Mouse (Mus musculus) myocyte (in vitro differentiated cells): Measurements from ENCODE around the gene Nfkb1.

Experiments used
- CEBPB ChIP-seq: IDR thresholded peaks from 2 replicates; pipeline ENCODE4 v1.6.1; 2011; ENCODE audit warnings: mild to moderate bottlenecking, moderate library complexity; ENCODE audit not compliant: poor library complexity, insufficient read depth, severe bottlenecking
- E2F4 ChIP-seq: IDR thresholded peaks from one replicate; pipeline ENCODE4 v1.6.1; 2011; ENCODE audit warnings: mild to moderate bottlenecking, control low read depth, moderate library complexity; ENCODE audit not compliant: insufficient read depth
- MAX ChIP-seq: IDR thresholded peaks from one replicate; pipeline ENCODE4 v1.6.1; 2011; ENCODE audit warnings: low read depth, mild to moderate bottlenecking, control low read depth
- MYOD1 ChIP-seq, 3 experiments: IDR thresholded peaks; one replicate each; pipeline ENCODE4 v1.6.1; 2011; ENCODE audit warnings: control low read depth in 2 of 3, low read depth in 2 of 3, mild to moderate bottlenecking in 2 of 3, moderate library complexity in 1 of 3; ENCODE audit not compliant: insufficient read length in 2 of 3, control insufficient read depth in 1 of 3
- MYOG ChIP-seq, 3 experiments: IDR thresholded peaks; one replicate each; pipeline ENCODE4 v1.6.1; 2011; ENCODE audit warnings: control low read depth in 2 of 3, low read depth in 2 of 3, mild to moderate bottlenecking in 2 of 3; ENCODE audit not compliant: insufficient read length in 2 of 3, control insufficient read depth in 1 of 3, insufficient read depth in 1 of 3
- POLR2A ChIP-seq: IDR thresholded peaks from one replicate; pipeline ENCODE4 v1.6.1; 2011; ENCODE audit warnings: low read depth, mild to moderate bottlenecking, control low read depth, moderate library complexity; ENCODE audit not compliant: insufficient read length
- POLR2AphosphoS2 ChIP-seq: IDR thresholded peaks from one replicate; pipeline ENCODE4 v1.6.1; 2011; ENCODE audit warnings: low read depth, control low read depth; ENCODE audit not compliant: insufficient read length
- SRF ChIP-seq: IDR thresholded peaks from one replicate; pipeline ENCODE4 v1.6.1; 2011; ENCODE audit warnings: low read depth; ENCODE audit not compliant: control insufficient read depth, insufficient read length
- TCF12 ChIP-seq: IDR thresholded peaks from one replicate; pipeline ENCODE4 v1.6.1; 2011; ENCODE audit warnings: mild to moderate bottlenecking, control low read depth; ENCODE audit not compliant: poor library complexity, insufficient read depth, severe bottlenecking
- USF1 ChIP-seq: IDR thresholded peaks from one replicate; pipeline ENCODE4 v1.6.1; 2011; ENCODE audit warnings: low read depth, mild to moderate bottlenecking, control low read depth, moderate library complexity

DNA sequence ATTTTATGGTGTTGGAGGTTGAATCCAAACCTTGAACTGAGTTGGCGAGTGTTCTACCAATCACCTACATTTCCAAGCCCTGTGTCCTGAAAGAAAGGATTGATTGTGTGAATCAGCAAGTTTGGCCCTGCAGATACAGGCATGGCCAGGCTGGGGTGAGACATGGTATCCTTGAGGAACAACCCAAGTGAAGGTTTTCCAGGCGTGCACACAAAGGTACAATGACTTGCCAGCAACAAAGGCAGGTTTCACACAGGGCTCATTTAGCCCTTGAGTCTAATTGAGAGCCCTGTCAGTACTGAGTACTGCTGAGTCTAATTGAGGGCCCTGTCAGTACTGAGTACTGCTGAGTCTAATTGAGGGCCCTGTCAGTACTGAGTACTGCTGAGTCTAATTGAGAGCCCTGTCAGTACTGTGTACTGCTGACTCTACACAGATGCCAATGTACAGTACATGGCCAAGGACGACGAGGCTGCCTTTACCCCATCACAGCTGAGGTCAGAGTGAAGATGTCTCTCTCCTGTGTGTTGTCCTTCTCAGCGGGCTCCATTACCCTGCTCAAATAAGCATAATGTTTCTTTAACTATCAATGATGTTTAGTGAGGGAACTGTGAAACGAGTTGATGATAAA is 11.0 kb downstream of the Nfkb1 start:
- TF ChIP-seq POLR2A (no peak), MYOD1 (IDR thresholded peaks at IDR 0.05; ENCODE audit: control insufficient read depth in 1 of 3, insufficient read length in 2 of 3, low read depth in 2 of 3) (no peak), MAX (no peak), USF1 (no peak), POLR2AphosphoS2 (no peak), E2F4 (no peak), TCF12 (no peak), SRF (no peak), MYOG (IDR thresholded peaks at IDR 0.05; ENCODE audit: control insufficient read depth in 1 of 3, insufficient read depth in 1 of 3, insufficient read length in 2 of 3, low read depth in 2 of 3) (no peak), CEBPB (no peak)
